Mouse (Mus musculus) thymus, adult 2 months (tissue): Measurements from ENCODE around the gene Ptges2.

Experiments used
- CTCF ChIP-seq: fragments of 200-500 bp; IDR thresholded peaks from 2 replicates; pipeline ENCODE4 v1.5.1; 2012; ENCODE audit warnings: mild to moderate bottlenecking, control low read depth, low read length, moderate library complexity, borderline replicate concordance; ENCODE audit not compliant: control insufficient read depth, poor library complexity, insufficient read depth; ENCODE audit errors: extremely low read depth
- POLR2A ChIP-seq: fragments of 200-500 bp; IDR thresholded peaks from 2 replicates; pipeline ENCODE4 v1.6.1; 2012; ENCODE audit warnings: mild to moderate bottlenecking, low read length, control low read depth, moderate library complexity; ENCODE audit not compliant: control insufficient read depth, poor library complexity, insufficient read depth; ENCODE audit errors: extremely low read depth

GRCm38 (mm10) chr2:32440164-32440563, 44.5 kb downstream of the Ptges2 start:
- TF ChIP-seq CTCF (no peak), POLR2A (no peak)
